Mouse (Mus musculus): ENCODE results near the gene Rgs11. TPM values are rescaled to one million over a fixed set of nuclear protein-coding genes. Genes with fewer than 3 reads are reported as not detected.
A peak's percentile ranks its signal among the peaks of the same experiment; 100 is the strongest.

Gene Rgs11
- polyA plus RNA-seq, 1 experiment: 4.7 TPM

DNA sequence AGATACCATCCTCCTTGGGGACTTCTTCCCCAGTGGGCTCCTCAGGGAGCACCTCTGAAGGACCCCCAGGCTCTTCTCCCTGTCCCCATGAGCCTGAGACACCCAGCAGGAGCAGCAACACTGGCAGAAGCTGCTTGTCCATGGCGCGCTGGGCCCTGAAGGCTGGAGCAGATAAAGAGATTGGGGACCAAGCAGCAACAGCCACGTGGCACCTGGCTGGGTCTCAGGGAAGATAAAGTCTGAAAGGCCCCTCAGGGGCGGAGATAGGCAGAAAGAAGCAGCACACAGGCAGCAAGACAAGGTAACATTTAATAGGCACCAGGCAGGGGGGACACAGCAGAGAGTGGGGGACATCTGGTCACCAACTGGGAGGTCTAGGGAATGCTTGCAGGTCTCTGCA lies 3.9 kb upstream of the Rgs11 start, which contains the start of gene Pdia2:
TSS of gene Pdia2 (minus strand) at position 196 of the 400 bp plus-strand sequence.
- Histone ChIP-seq H3K4me3 (ENCODE audit: insufficient read depth, low read length) (no peak within 1 kb of the TSS), H3K27ac (ENCODE audit: insufficient read depth, low read depth, low read length) (no peak within 1 kb of the TSS), H3K4me1 (ENCODE audit: control insufficient read depth, insufficient read depth, low read length) (no peaks in the 10 kb centered on the region)
- no peak for TF ChIP-seq POLR2A (IDR thresholded peaks at IDR 0.05; ENCODE audit: borderline replicate concordance, low read depth, low read length)
- no peak for TF ChIP-seq CTCF (IDR thresholded peaks at IDR 0.05; ENCODE audit: low read depth, low read length)

GRCm38 (mm10) chr17:26200831-26201705 lies 1.7 kb upstream of the Rgs11 start:
- Histone ChIP-seq H3K27ac (ENCODE audit: insufficient read depth, low read depth, low read length) (no peak overlapping the region), H3K4me1 (ENCODE audit: control insufficient read depth, insufficient read depth, low read length) (no peaks in the 10 kb centered on the region), H3K4me3 (ENCODE audit: insufficient read depth, low read length) (peak overlapping the region; percentile 52)
- TF ChIP-seq CTCF (IDR thresholded peaks at IDR 0.05; ENCODE audit: low read depth, low read length) (no peak), POLR2A (IDR thresholded peaks at IDR 0.05; ENCODE audit: borderline replicate concordance, low read depth, low read length) (no peak)

- H3K4me3 ChIP-seq (ENCODE audit: insufficient read depth, low read length): no peak overlapping the region
- TF ChIP-seq CTCF (IDR thresholded peaks at IDR 0.05; ENCODE audit: low read depth, low read length) (no peak), POLR2A (IDR thresholded peaks at IDR 0.05; ENCODE audit: borderline replicate concordance, low read depth, low read length) (no peak)
- no peak overlapping the region for H3K27ac ChIP-seq (ENCODE audit: insufficient read depth, low read depth, low read length)
- no peaks in the 10 kb centered on the region for H3K4me1 ChIP-seq (ENCODE audit: control insufficient read depth, insufficient read depth, low read length)
Observed at GRCm38 (mm10) chr17:26201998-26202397, 753 bp upstream of the Rgs11 start.

GRCm38 (mm10) chr17:26203321-26203811 lies 615 bp downstream of the Rgs11 start:
- TF ChIP-seq CTCF (IDR thresholded peaks at IDR 0.05; ENCODE audit: low read depth, low read length) (no peak), POLR2A (IDR thresholded peaks at IDR 0.05; ENCODE audit: borderline replicate concordance, low read depth, low read length) (no peak)
- Histone ChIP-seq H3K27ac (ENCODE audit: insufficient read depth, low read depth, low read length) (no peak overlapping the region), H3K4me3 (ENCODE audit: insufficient read depth, low read length) (peak overlapping the region; percentile 55), H3K4me1 (ENCODE audit: control insufficient read depth, insufficient read depth, low read length) (no peaks in the 10 kb centered on the region)

GRCm38 (mm10) chr17:26204766-26205165 lies 2.0 kb downstream of the Rgs11 start:
- Histone ChIP-seq H3K4me3 (ENCODE audit: insufficient read depth, low read length) (no peak overlapping the region), H3K27ac (ENCODE audit: insufficient read depth, low read depth, low read length) (no peak overlapping the region), H3K4me1 (ENCODE audit: control insufficient read depth, insufficient read depth, low read length) (no peaks in the 10 kb centered on the region)
- TF ChIP-seq POLR2A (IDR thresholded peaks at IDR 0.05; ENCODE audit: borderline replicate concordance, low read depth, low read length) (no peak), CTCF (IDR thresholded peaks at IDR 0.05; ENCODE audit: low read depth, low read length) (no peak)

DNA sequence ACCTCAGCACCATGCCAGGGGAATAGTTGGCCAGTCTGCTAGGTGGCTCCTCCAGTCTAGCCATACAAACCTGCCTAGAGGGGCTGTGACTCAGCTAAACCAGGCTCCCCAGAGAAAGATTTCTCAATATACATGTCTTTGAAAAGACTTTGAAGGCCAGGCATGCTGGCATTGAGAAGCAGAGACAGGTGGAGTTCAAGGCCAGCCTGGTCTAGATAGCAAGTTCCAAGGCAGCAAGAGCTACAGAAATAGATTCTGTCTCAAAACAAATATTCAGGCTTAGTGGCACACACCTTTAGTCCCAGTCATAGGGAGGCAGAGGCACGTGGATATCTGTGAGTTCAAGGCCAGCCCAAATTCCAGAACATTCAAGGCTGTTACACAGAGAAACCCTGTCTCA lies 3.6 kb downstream of the Rgs11 start:
- TF ChIP-seq CTCF (IDR thresholded peaks at IDR 0.05; ENCODE audit: low read depth, low read length): no peak
- TF ChIP-seq POLR2A (IDR thresholded peaks at IDR 0.05; ENCODE audit: borderline replicate concordance, low read depth, low read length): no peak
- H3K4me3 ChIP-seq (ENCODE audit: insufficient read depth, low read length): no peak overlapping the region
- no peak overlapping the region for H3K27ac ChIP-seq (ENCODE audit: insufficient read depth, low read depth, low read length)
- H3K4me1 ChIP-seq (ENCODE audit: control insufficient read depth, insufficient read depth, low read length): no peaks in the 10 kb centered on the region

- TF ChIP-seq CTCF (IDR thresholded peaks at IDR 0.05; ENCODE audit: low read depth, low read length) (no peak), POLR2A (IDR thresholded peaks at IDR 0.05; ENCODE audit: borderline replicate concordance, low read depth, low read length) (no peak)
- no peaks in the 10 kb centered on the region for H3K4me1 ChIP-seq (ENCODE audit: control insufficient read depth, insufficient read depth, low read length)
- H3K4me3 ChIP-seq (ENCODE audit: insufficient read depth, low read length): no peak within 1 kb of the TSS
- H3K27ac ChIP-seq (ENCODE audit: insufficient read depth, low read depth, low read length): no peak within 1 kb of the TSS
Observed at GRCm38 (mm10) chr17:26207686-26208085, 4.9 kb downstream of the Rgs11 start, which contains the start of gene Arhgdig. Gene Arhgdig, minus strand, starts transcription at chr17:26207786.

DNA sequence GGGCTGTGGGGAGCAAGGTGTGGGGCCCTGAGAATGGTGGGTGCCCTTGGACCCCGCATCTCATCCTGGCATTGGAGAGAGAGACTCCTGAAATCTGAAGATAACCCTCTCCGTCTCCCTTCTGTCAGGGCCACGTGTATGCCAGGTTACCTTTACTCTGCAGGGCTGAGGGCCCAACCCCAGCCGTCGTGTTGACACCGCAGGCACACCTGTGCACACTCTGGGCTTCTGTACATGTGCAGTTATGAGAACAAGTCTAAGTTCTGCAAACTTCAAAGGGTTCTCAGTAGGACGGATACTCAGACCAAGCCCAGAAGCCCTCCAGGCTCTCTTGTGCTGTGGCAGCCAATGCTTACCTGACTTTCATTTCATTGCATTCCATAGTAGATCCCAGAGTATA lies 9.5 kb downstream of the Rgs11 start:
- no peaks in the 10 kb centered on the region for H3K4me1 ChIP-seq (ENCODE audit: control insufficient read depth, insufficient read depth, low read length)
- H3K4me3 ChIP-seq (ENCODE audit: insufficient read depth, low read length): no peak overlapping the region
- TF ChIP-seq POLR2A (IDR thresholded peaks at IDR 0.05; ENCODE audit: borderline replicate concordance, low read depth, low read length): no peak
- no peak for TF ChIP-seq CTCF (IDR thresholded peaks at IDR 0.05; ENCODE audit: low read depth, low read length)
- H3K27ac ChIP-seq (ENCODE audit: insufficient read depth, low read depth, low read length): no peak overlapping the region

- Histone ChIP-seq H3K27ac (ENCODE audit: insufficient read depth, low read depth, low read length) (no peak overlapping the region), H3K4me1 (ENCODE audit: control insufficient read depth, insufficient read depth, low read length) (no peaks in the 10 kb centered on the region), H3K4me3 (ENCODE audit: insufficient read depth, low read length) (no peak overlapping the region)
- no peak for TF ChIP-seq CTCF (IDR thresholded peaks at IDR 0.05; ENCODE audit: low read depth, low read length)
- no peak for TF ChIP-seq POLR2A (IDR thresholded peaks at IDR 0.05; ENCODE audit: borderline replicate concordance, low read depth, low read length)
Observed at GRCm38 (mm10) chr17:26212681-26213080, 9.9 kb downstream of the Rgs11 start.

GRCm38 (mm10) chr17:26221508-26221907 lies 18.8 kb downstream of the Rgs11 start:
- Histone ChIP-seq H3K27ac (ENCODE audit: insufficient read depth, low read depth, low read length) (no peak overlapping the region), H3K4me3 (ENCODE audit: insufficient read depth, low read length) (no peak overlapping the region), H3K4me1 (ENCODE audit: control insufficient read depth, insufficient read depth, low read length) (no peaks in the 10 kb centered on the region)
- no peak for TF ChIP-seq CTCF (IDR thresholded peaks at IDR 0.05; ENCODE audit: low read depth, low read length)
- no peak for TF ChIP-seq POLR2A (IDR thresholded peaks at IDR 0.05; ENCODE audit: borderline replicate concordance, low read depth, low read length)
